Mouse (Mus musculus): Measurements from ENCODE around the gene Slc34a3. TPM values are rescaled to one million over a fixed set of nuclear protein-coding genes. Genes with fewer than 3 reads are reported as not detected.
A peak's percentile ranks its signal among the peaks of the same experiment; 100 is the strongest.

Gene Slc34a3
- total and polyA plus RNA-seq, 3 experiments: not detected

- Histone ChIP-seq H3K4me3 (replicated peaks in 1 of 3; ENCODE audit: low read depth in 2 of 3, low read length in 2 of 3, poor library complexity in 1 of 3) (peak overlapping the region; percentile 16 to 86 (median 80)), H3K27ac (ENCODE audit: insufficient read depth, low read depth) (no peak overlapping the region), H3K4me1 (ENCODE audit: control insufficient read depth in 1 of 2, insufficient read depth in 2 of 2) (peaks cover 23 to 63% of the 10 kb centered on the region in 2 experiments), H3K9me3 (replicated peaks; ENCODE audit: low read length) (no peaks in the 10 kb centered on the region), H3K9ac (ENCODE audit: insufficient read depth, low read depth) (no peak overlapping the region), H3K79me2 (replicated peaks; ENCODE audit: control insufficient read depth, extremely low read depth, insufficient read depth, poor library complexity, severe bottlenecking) (peaks cover 5% of the 10 kb centered on the region; the same call in 1 of the 2 replicates), H3K27me3 (replicated peaks) (no peaks in the 10 kb centered on the region), H3K36me3 (replicated peaks in 1 of 2; ENCODE audit: control insufficient read depth in 1 of 2, insufficient read depth in 1 of 2, low read length in 1 of 2) (peaks cover 5 to 22% of the 10 kb centered on the region in 2 experiments), H3K4me2 (ENCODE audit: insufficient read depth, low read depth, poor library complexity, severe bottlenecking) (peak overlapping the region; percentile 48)
- in situ Hi-C loops (cut with MboI; ENCODE audit: low pct_ligation_motif_present, low pct_unique_long_range_greater_than_20kb, low sequenced_read_pairs) (no loop called here), dilution Hi-C loops (cut with MboI; ENCODE audit: extremely low pct_ligation_motif_present, extremely low pct_unique_long_range_greater_than_20kb, low sequenced_read_pairs) (no loop called here)
- TF ChIP-seq ZNF384 (IDR thresholded peaks at IDR 0.05; ENCODE audit: low read depth, low read length): no peak
- TF ChIP-seq KAT2A (IDR thresholded peaks at IDR 0.05; ENCODE audit: insufficient replicate concordance, low read length): no peak
- no peak for TF ChIP-seq POLR2A (IDR thresholded peaks at IDR 0.05; ENCODE audit: low read depth, low read length)
- TF ChIP-seq SMC3 (IDR thresholded peaks at IDR 0.05; ENCODE audit: low read depth, low read length): no peak
- TF ChIP-seq EP300 (IDR thresholded peaks at IDR 0.05; ENCODE audit: low read length): no peak
- no peak for TF ChIP-seq MXI1 (IDR thresholded peaks at IDR 0.05; ENCODE audit: low read depth, low read length)
- no peak for TF ChIP-seq NRF1 (IDR thresholded peaks at IDR 0.05; ENCODE audit: low read depth, low read length)
- no peak for TF ChIP-seq POLR2AphosphoS2 (IDR thresholded peaks at IDR 0.05; ENCODE audit: low read depth, low read length)
- TF ChIP-seq TBP (conservative IDR thresholded peaks at IDR 0.05; ENCODE audit: low read depth, low read length): no peak
- no peak for TF ChIP-seq CHD2 (IDR thresholded peaks at IDR 0.05; ENCODE audit: low read length)
- TF ChIP-seq E2F4 (IDR thresholded peaks at IDR 0.05; ENCODE audit: insufficient replicate concordance, low read depth, low read length): no peak
- no peak for TF ChIP-seq CTCF (conservative IDR thresholded peaks at IDR 0.05 in 1 of 2, IDR thresholded peaks at IDR 0.05 in 1 of 2; ENCODE audit: low read depth in 2 of 2, low read length in 2 of 2)
- no peak for TF ChIP-seq IRF4 (IDR thresholded peaks at IDR 0.05; ENCODE audit: low read depth, low read length)
- TF ChIP-seq RCOR1 (conservative IDR thresholded peaks at IDR 0.05; ENCODE audit: low read depth, low read length): no peak
- no peak for TF ChIP-seq TCF12 (IDR thresholded peaks at IDR 0.05; ENCODE audit: low read depth, low read length)
- TF ChIP-seq ZC3H11A (IDR thresholded peaks at IDR 0.05; ENCODE audit: low read depth, low read length): no peak
- no peak for TF ChIP-seq JUN (IDR thresholded peaks at IDR 0.05; ENCODE audit: insufficient read depth, low read depth, low read length)
- TF ChIP-seq UBTF (IDR thresholded peaks at IDR 0.05; ENCODE audit: low read depth, low read length): no peak
- no peak for TF ChIP-seq ETS1 (conservative IDR thresholded peaks at IDR 0.05; ENCODE audit: low read depth, low read length)
- TF ChIP-seq ELF1 (IDR thresholded peaks at IDR 0.05; ENCODE audit: low read depth, low read length): no peak
- no peak for DNase-seq (ENCODE audit: extremely low read depth)
Observed at GRCm38 (mm10) chr2:25264286-25264660, 30.1 kb upstream of the Slc34a3 start.

GRCm38 (mm10) chr2:25263623-25264285 is 29.6 kb upstream of the Slc34a3 start:
- Histone ChIP-seq H3K9ac (ENCODE audit: insufficient read depth, low read depth) (peak overlapping the region; percentile 72; the same call in 1 of the 2 replicates), H3K9me3 (replicated peaks; ENCODE audit: low read length) (no peaks in the 10 kb centered on the region), H3K4me3 (replicated peaks in 1 of 3; ENCODE audit: low read depth in 2 of 3, low read length in 2 of 3, poor library complexity in 1 of 3) (peak overlapping the region; percentile 80 to 86 (median 83)), H3K4me2 (ENCODE audit: insufficient read depth, low read depth, poor library complexity, severe bottlenecking) (peak overlapping the region; percentile 48), H3K79me2 (replicated peaks; ENCODE audit: control insufficient read depth, extremely low read depth, insufficient read depth, poor library complexity, severe bottlenecking) (peaks cover 5% of the 10 kb centered on the region; the same call in 1 of the 2 replicates), H3K4me1 (ENCODE audit: control insufficient read depth in 1 of 2, insufficient read depth in 2 of 2) (peaks cover 23 to 60% of the 10 kb centered on the region in 2 experiments), H3K36me3 (replicated peaks in 1 of 2; ENCODE audit: control insufficient read depth in 1 of 2, insufficient read depth in 1 of 2, low read length in 1 of 2) (peaks cover 0 to 16% of the 10 kb centered on the region in 2 experiments), H3K27me3 (replicated peaks) (no peaks in the 10 kb centered on the region), H3K27ac (ENCODE audit: insufficient read depth, low read depth) (no peak overlapping the region)
- dilution Hi-C loops (cut with MboI; ENCODE audit: extremely low pct_ligation_motif_present, extremely low pct_unique_long_range_greater_than_20kb, low sequenced_read_pairs): no loop called here
- in situ Hi-C loops (cut with MboI; ENCODE audit: low pct_ligation_motif_present, low pct_unique_long_range_greater_than_20kb, low sequenced_read_pairs): no loop called here
- DNase-seq (ENCODE audit: extremely low read depth): no peak
- no peak for TF ChIP-seq ELF1 (IDR thresholded peaks at IDR 0.05; ENCODE audit: low read depth, low read length)
- no peak for TF ChIP-seq SMC3 (IDR thresholded peaks at IDR 0.05; ENCODE audit: low read depth, low read length)
- TF ChIP-seq CHD1 (IDR thresholded peaks at IDR 0.05; ENCODE audit: low read depth, low read length): no peak
- no peak for TF ChIP-seq EP300 (IDR thresholded peaks at IDR 0.05; ENCODE audit: low read length)
- no peak for TF ChIP-seq MXI1 (IDR thresholded peaks at IDR 0.05; ENCODE audit: low read depth, low read length)
- no peak for TF ChIP-seq IRF4 (IDR thresholded peaks at IDR 0.05; ENCODE audit: low read depth, low read length)
- no peak for TF ChIP-seq HCFC1 (IDR thresholded peaks at IDR 0.05; ENCODE audit: low read depth, low read length)
- no peak for TF ChIP-seq NELFE (IDR thresholded peaks at IDR 0.05; ENCODE audit: low read depth, low read length)
- TF ChIP-seq TBP (conservative IDR thresholded peaks at IDR 0.05; ENCODE audit: low read depth, low read length): no peak
- no peak for TF ChIP-seq CHD2 (IDR thresholded peaks at IDR 0.05; ENCODE audit: low read length)
- TF ChIP-seq USF2 (conservative IDR thresholded peaks at IDR 0.05; ENCODE audit: low read depth, low read length): no peak
- TF ChIP-seq JUND (conservative IDR thresholded peaks at IDR 0.05; ENCODE audit: low read depth, low read length): no peak
- no peak for TF ChIP-seq MYC (IDR thresholded peaks at IDR 0.05; ENCODE audit: low read depth, low read length)
- no peak for TF ChIP-seq RAD21 (IDR thresholded peaks at IDR 0.05; ENCODE audit: low read depth, low read length)
- TF ChIP-seq MAZ (IDR thresholded peaks at IDR 0.05; ENCODE audit: low read depth, low read length): no peak
- TF ChIP-seq ZMIZ1 (IDR thresholded peaks at IDR 0.05; ENCODE audit: low read depth, low read length): no peak

All from CH12.LX (cell line).